Mouse (Mus musculus): ENCODE measurements around the gene Nid2.

Nid2 gene

DNA sequence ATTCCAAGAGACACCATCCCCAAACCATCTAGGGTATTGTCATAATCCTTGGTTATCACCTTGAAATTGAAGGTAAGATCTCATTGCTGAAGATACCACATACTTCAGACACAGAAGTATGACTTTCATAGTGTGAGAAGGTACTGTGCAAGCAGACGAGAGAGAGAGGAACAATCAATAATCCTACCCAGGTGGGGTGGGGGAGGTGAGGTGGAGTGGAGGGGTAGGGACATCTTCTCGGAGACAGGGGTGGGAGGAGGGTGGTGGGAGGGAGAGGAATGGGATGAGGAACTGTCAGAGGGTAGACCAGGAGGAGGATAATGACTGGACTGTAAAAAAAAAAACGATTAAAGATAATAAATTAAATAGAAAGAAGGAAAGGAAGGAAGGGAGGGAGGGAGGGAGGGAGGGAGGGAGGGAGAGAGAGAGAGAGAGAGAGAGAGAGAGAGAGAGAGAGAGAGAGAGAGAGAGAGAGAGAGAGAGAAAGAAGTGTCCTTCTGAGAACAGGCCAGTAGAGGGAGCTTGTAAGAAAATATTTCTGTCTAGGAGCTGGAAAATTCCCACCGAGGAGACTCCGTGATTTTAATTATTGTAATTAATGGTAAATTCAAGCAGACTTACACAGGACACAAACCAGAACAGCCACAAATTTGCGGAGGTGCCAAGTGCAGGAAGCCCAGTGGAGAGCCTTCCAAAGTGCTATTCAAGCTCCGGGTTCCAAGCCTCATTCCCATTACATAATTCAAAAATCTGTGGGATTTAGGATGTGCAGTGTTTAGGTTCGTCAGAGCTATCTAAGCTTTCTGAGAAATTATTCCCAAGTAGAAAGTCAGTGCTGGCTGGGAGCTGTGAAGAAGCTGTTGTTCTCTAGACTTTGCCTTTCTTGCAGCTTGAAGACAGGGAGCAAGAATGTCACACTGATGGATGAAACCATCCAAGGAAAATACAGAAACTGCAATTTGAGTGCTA lies 108.0 kb downstream of the Nid2 start:
- DNase-seq (ENCODE audit: low spot score in 2 of 2), result no peak

DNA sequence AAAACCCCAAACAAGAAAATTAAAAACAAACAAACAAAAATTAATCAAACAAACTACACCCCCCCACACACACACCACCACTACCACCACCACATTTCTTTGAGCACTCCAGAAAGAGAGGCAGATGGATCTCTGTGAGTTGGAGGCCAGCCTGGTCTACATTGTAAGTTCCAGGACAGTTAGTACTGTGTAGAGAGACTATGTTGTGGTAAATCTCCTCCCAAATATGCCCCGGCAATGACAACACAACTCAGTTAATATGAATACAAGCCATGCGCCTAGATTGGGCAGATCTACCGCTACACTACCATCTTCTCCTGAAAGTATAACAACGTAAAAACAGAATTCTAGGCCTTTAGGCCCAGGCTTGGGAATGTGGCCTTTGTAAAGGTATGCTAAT lies 109.2 kb downstream of the Nid2 start:
- DNase-seq (ENCODE audit: low spot score in 2 of 2), result no peak

Data from frontal cortex, postnatal 10 days (tissue).